Mouse (Mus musculus) heart, embryonic 13.5 days (tissue): ENCODE data around the gene Klhdc3. TPM values are rescaled to one million over a fixed set of nuclear protein-coding genes. Genes with fewer than 3 reads are reported as not detected.

Source experiments
- ATAC-seq: fragments of 200-750 bp; cut with Nextera tagmentation; 2 replicates; pipeline ENCODE4 v1.8.0; 2017; ENCODE audit warnings: moderate TSS enrichment; ENCODE audit not compliant: insufficient number of reproducible peaks, low FRiP score, low TSS enrichment; ENCODE audit errors: extremely low read depth
- H3K27ac ChIP-seq: fragments of 300-500 bp; sonication (generic); replicated peaks from 2 replicates; pipeline ENCODE4 v1.5.1; 2015; ENCODE audit warnings: moderate library complexity, mild to moderate bottlenecking, inconsistent platforms
- H3K27me3 ChIP-seq: fragments of 300-500 bp; sonication (generic); replicated peaks from 2 replicates; pipeline ENCODE4 v1.6.1; 2015; ENCODE audit warnings: mild to moderate bottlenecking, inconsistent platforms
- H3K36me3 ChIP-seq: fragments of 300-500 bp; sonication (generic); 2 replicates; pipeline ENCODE4 v1.6.1; 2015; ENCODE audit warnings: mild to moderate bottlenecking, inconsistent platforms
- H3K4me1 ChIP-seq: fragments of 300-500 bp; sonication (generic); 2 replicates; pipeline ENCODE4 v1.6.1; 2015; ENCODE audit warnings: inconsistent platforms
- H3K4me2 ChIP-seq: fragments of 300-500 bp; sonication (generic); 2 replicates; pipeline ENCODE4 v1.6.1; 2015; ENCODE audit warnings: inconsistent platforms, mild to moderate bottlenecking, moderate library complexity
- H3K4me3 ChIP-seq: fragments of 300-500 bp; sonication (generic); 2 replicates; pipeline ENCODE4 v1.5.1; 2015; ENCODE audit warnings: moderate library complexity, mild to moderate bottlenecking, inconsistent platforms
- H3K9ac ChIP-seq: fragments of 300-500 bp; sonication (generic); 2 replicates; pipeline ENCODE4 v1.6.1; 2015; ENCODE audit warnings: inconsistent platforms, mild to moderate bottlenecking, moderate library complexity
- H3K9me3 ChIP-seq: fragments of 300-500 bp; sonication (generic); 2 replicates; pipeline ENCODE4 v1.6.1; 2016; ENCODE audit warnings: inconsistent platforms
- WGBS: fragments of 180-500 bp; shearing (Covaris S2); methylation state at CpG from one replicate; pipeline ENCODE4 v1.1.7; 2015; ENCODE audit warnings: mixed read lengths; 5-methylcytosine and 5-hydroxymethylcytosine counted together
- polyA plus RNA-seq: library from polyadenylated mRNA; unstranded; fragments of >200 nt; fragmentation: Nextera tagmentation; extraction: Ambion mirVana; gene quantifications from 2 replicates; pipeline ENCODE4 v1.2.1, GENCODE M21; 2015

Klhdc3 gene
- polyA plus RNA-seq, 1 experiment from 2014 or later = 136 TPM

DNA sequence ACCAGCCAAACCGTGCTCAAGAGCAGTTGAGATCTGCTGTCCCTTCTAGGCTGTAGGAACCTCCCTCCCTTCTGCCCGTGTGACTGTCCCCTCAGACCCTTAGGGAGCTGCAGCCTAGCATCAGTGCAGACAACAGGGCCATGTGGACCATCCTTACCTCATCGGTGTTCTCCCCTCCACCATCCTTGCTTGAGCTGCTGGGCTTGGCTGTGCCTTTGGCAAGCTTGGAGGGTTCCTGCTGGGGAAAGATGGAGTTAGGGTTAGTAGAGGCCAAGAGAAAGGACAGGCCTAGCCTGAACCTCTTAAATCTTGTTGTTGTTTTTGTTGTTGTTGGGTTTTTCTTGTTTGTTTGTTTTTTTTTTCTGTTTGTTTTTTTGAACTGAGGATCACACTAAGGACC is 19.2 kb upstream of the Klhdc3 start:
- no peak overlapping the region for H3K27ac ChIP-seq
- H3K4me2 ChIP-seq = no peak overlapping the region
- peaks cover 26% of the 10 kb centered on the region for H3K36me3 ChIP-seq
- no peak overlapping the region for H3K4me3 ChIP-seq
- 81% methylated on average over 3 of the region's 3 CpGs for WGBS
- H3K9me3 ChIP-seq = no peaks in the 10 kb centered on the region
- H3K9ac ChIP-seq = no peak overlapping the region
- no peaks in the 10 kb centered on the region for H3K27me3 ChIP-seq
- peaks cover 33% of the 10 kb centered on the region for H3K4me1 ChIP-seq
- ATAC-seq = no peak

DNA sequence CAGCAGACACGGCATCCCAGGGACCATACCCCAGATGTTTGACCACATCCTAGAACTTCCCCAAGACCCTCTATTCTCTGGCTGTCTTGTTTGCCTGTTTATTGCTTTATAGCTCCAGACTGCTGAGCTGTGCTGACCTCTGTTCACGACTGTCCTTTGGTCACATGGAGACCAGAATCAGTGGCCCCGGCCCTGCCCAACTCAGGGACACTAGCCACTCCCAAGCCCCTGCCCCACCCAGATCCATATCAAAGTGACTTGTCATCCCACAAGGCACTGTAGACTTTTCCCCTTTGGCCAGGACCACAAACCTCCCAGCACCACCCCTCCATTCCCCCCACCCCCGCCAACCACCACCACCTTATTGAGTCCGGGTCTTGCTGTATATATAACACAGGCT is 18.5 kb upstream of the Klhdc3 start:
- Histone ChIP-seq H3K27me3 (no peaks in the 10 kb centered on the region), H3K36me3 (peaks cover 26% of the 10 kb centered on the region), H3K4me3 (no peak overlapping the region), H3K9ac (no peak overlapping the region), H3K4me2 (no peak overlapping the region), H3K27ac (no peak overlapping the region), H3K4me1 (peaks cover 33% of the 10 kb centered on the region), H3K9me3 (no peaks in the 10 kb centered on the region)
- no peak for ATAC-seq
- 76% methylated on average over 5 of the region's 5 CpGs for WGBS

DNA sequence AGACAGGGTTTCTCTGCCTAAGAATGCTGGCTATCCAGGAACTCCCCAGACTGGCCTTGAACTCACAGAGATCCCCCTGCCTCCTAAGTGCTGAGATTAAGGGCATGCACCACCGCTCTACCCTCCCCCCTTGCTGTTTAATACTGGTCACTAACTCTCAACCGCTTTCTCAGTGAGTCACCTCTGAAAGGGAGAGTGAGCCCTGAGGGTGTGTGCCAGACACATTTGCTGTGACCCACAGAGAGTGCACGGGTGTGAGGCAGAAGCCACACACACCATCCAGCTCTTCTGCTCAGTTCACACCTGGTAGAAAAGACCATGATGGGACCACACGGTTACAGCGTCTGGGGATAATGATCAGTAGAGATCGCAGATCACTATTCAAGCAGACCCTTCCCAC is 17.8 kb upstream of the Klhdc3 start:
- no peak overlapping the region for H3K4me3 ChIP-seq
- H3K36me3 ChIP-seq = peaks cover 26% of the 10 kb centered on the region
- WGBS = 78% methylated on average over 6 of the region's 6 CpGs
- no peak for ATAC-seq
- peaks cover 26% of the 10 kb centered on the region for H3K4me1 ChIP-seq
- H3K27me3 ChIP-seq = no peaks in the 10 kb centered on the region
- H3K4me2 ChIP-seq = no peak overlapping the region
- H3K9me3 ChIP-seq = no peaks in the 10 kb centered on the region
- no peak overlapping the region for H3K27ac ChIP-seq
- no peak overlapping the region for H3K9ac ChIP-seq

DNA sequence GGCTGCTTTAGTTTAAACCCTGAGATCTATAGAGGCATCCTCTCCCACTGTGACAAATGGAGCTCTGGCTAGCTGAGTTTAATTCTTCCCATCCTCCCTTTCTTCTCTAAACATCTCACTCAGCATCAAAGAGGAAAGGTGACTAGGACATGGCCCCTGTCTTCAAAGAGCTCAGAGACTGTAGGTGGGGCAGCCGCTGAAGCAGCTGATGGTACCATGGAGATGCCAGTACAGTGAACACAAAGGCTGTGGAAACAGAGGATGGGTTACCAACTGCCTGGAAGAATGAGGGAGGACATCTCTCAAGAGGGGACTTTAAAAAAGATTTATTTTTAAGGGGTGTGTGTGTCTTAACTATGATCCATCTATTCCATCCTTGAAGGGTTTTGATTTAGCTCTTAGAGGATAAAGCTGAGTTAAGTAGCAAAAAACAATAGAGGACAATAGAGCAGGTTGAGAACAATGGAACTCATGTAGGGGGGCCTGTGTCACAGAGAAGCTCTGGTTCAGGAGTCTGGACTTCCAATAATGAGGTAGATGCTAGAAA is 13.9 kb upstream of the Klhdc3 start:
- H3K4me2 ChIP-seq = no peak overlapping the region
- no peak overlapping the region for H3K9ac ChIP-seq
- H3K27ac ChIP-seq = no peak overlapping the region
- 85% methylated on average over 1 of the region's 1 CpGs for WGBS
- H3K27me3 ChIP-seq = no peaks in the 10 kb centered on the region
- no peaks in the 10 kb centered on the region for H3K9me3 ChIP-seq
- no peak overlapping the region for H3K4me3 ChIP-seq
- ATAC-seq = no peak
- peaks cover 37% of the 10 kb centered on the region for H3K36me3 ChIP-seq
- H3K4me1 ChIP-seq = 0 out of 2 replicates have a peak, but pooled peaks cover 8% of the 10 kb centered on the region

DNA sequence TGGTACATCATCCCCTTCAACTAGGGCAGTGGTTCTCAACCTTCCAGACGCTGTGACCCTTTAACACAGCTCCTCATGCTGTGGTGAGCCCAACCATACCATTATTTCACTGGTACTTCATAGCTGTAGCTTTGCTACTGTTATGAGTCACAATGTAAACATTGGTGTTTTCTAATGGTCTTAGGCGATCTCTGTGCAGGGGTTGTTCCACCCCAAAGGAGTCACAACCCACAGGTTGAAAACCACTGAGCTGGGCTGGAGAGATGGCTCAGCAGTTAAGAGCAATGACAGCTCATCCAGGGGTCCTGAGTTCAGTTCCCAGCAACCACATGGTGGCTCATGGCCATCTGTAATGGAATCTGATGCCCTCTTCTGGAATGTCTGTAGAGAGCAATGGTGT is 10.7 kb upstream of the Klhdc3 start:
- Histone ChIP-seq H3K4me2 (no peak overlapping the region), H3K9ac (no peak overlapping the region), H3K27me3 (no peaks in the 10 kb centered on the region), H3K4me1 (0 out of 2 replicates have a peak, but pooled peaks cover 4% of the 10 kb centered on the region), H3K9me3 (no peaks in the 10 kb centered on the region), H3K4me3 (no peak overlapping the region), H3K36me3 (peaks cover 44% of the 10 kb centered on the region), H3K27ac (no peak overlapping the region)
- 92% methylated on average over 2 of the region's 2 CpGs for WGBS
- no peak for ATAC-seq

DNA sequence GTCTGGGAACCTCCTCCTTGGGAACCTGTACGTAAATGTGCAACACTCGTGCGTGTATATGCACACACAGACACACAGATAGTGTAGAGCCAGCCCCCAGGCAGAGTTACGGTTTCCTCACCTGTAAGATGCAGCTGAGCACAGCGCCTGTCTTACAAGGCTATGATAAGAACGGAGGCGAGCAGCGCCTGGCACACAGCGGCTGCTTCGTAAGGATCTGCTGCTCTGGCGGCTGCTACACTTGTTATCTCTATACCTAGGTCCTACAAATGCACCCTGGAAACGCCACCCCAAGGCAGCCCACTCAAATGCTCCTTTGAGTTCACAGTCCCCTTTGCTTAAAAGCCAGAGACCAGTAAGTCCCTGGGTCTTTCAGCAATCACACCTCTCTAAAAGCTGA is 10.0 kb upstream of the Klhdc3 start:
- H3K27me3 ChIP-seq = no peaks in the 10 kb centered on the region
- H3K4me3 ChIP-seq = no peak overlapping the region
- H3K9me3 ChIP-seq = no peaks in the 10 kb centered on the region
- H3K36me3 ChIP-seq = peaks cover 48% of the 10 kb centered on the region
- H3K27ac ChIP-seq = no peak overlapping the region
- H3K4me2 ChIP-seq = no peak overlapping the region
- 63% methylated on average over 12 of the region's 12 CpGs for WGBS
- H3K4me1 ChIP-seq = 0 out of 2 replicates have a peak, but pooled peaks cover 4% of the 10 kb centered on the region
- H3K9ac ChIP-seq = no peak overlapping the region
- no peak for ATAC-seq

DNA sequence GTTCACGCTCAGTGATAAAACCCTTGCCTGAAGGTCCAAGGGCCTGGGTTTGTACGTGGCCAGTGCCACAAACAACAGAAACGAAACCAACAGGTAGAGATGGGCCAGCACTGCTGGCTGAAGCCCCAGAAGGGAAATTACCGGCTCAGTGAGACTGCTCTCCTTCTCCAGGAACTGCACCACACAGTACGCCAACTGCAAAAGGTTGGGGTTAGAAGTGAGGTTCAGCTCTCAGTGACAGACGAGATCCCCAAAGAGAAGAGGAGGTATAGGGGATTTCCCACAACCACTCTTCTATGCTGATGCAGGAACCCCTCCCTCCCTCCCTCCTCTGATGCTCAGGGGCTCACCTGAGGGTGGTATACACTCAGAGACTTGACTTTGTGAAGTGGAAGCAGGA is 5.2 kb upstream of the Klhdc3 start:
- no peaks in the 10 kb centered on the region for H3K9me3 ChIP-seq
- H3K27ac ChIP-seq = no peak overlapping the region
- WGBS = 89% methylated on average over 6 of the region's 6 CpGs
- H3K36me3 ChIP-seq = peaks cover 71% of the 10 kb centered on the region
- no peak for ATAC-seq
- H3K4me1 ChIP-seq = peaks cover 19% of the 10 kb centered on the region
- H3K27me3 ChIP-seq = no peaks in the 10 kb centered on the region
- H3K9ac ChIP-seq = no peak overlapping the region
- H3K4me3 ChIP-seq = no peak overlapping the region
- H3K4me2 ChIP-seq = no peak overlapping the region

DNA sequence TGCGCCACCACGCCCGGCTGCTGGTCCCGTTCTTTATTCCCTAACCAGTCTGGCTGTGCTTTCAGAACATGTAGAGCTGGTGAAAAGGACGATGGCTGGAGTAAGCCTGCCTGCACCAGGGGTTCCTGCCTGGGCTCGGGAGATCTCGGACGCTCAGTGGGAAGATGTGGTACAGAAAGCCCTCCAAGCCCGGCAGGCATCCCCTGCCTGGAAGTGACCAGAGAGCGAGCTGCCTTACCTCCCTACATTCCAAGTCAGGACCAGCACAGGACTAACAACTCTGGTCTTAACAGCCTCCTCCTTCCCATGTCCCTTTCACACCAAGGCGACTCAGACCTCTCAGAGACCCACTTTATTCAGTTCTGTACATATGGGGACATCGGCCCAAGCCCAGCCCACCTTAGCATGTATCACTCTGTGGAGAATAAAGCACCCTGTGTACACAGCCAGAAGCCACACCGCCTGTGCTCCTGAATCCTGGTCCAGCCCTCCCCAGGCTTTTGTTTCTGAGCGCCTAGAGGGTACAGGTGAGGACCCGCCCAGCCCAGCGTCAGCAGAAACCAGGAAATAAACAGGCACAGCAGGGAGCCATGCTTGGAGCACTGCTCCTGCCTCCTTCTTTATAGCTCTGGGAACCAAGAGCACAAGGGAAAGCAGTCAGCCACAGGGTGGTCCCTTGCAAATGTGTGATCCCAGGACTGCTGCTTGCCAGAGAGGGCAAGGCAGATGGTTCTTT is 2.1 kb upstream of the Klhdc3 start:
- peaks cover 37% of the 10 kb centered on the region for H3K4me1 ChIP-seq
- H3K4me2 ChIP-seq = no peak overlapping the region
- no peaks in the 10 kb centered on the region for H3K9me3 ChIP-seq
- H3K9ac ChIP-seq = no peak overlapping the region
- no peak overlapping the region for H3K27ac ChIP-seq
- ATAC-seq = no peak
- peaks cover 62% of the 10 kb centered on the region for H3K36me3 ChIP-seq
- H3K4me3 ChIP-seq = no peak overlapping the region
- WGBS = 85% methylated on average over 16 of the region's 16 CpGs
- H3K27me3 ChIP-seq = no peaks in the 10 kb centered on the region

DNA sequence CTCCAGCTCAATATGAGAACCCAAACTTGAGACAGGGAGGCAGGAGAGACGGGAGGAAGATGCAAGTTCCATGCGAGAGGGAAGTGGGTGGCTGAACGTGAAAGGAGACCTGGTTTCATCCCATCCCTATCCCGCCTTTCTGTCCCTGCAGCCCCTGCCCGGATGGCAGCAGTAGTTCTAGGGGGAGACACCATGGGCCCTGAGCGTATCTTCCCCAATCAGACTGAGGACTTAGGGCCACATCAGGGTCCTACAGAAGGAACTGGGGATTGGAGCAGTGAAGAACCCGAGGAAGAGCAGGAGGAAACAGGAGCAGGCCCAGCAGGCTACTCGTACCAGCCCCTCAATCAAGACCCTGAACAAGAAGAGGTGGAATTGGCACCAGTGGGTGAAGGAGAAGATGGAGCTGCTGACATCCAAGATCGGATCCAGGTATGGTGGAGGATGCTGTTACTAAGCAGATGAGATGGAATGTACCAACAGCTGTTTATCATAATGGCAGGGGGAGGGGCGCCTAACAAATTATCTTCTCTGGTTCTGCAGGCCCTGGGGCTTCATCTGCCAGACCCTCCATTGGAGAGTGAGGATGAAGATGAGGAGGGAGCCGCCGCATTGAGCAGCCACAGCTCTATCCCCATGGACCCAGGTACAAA is 878 bp upstream of the Klhdc3 start:
- H3K4me1 ChIP-seq = peaks cover 40% of the 10 kb centered on the region
- peak overlapping the region; percentile 87 for H3K4me2 ChIP-seq
- H3K9ac ChIP-seq = peak overlapping the region; percentile 83
- H3K9me3 ChIP-seq = no peaks in the 10 kb centered on the region
- ATAC-seq = no peak
- H3K27me3 ChIP-seq = no peaks in the 10 kb centered on the region
- 19% methylated on average over 12 of the region's 12 CpGs for WGBS
- H3K27ac ChIP-seq = peak overlapping the region; percentile 74
- peak overlapping the region; percentile 97 for H3K4me3 ChIP-seq
- peaks cover 62% of the 10 kb centered on the region for H3K36me3 ChIP-seq

DNA sequence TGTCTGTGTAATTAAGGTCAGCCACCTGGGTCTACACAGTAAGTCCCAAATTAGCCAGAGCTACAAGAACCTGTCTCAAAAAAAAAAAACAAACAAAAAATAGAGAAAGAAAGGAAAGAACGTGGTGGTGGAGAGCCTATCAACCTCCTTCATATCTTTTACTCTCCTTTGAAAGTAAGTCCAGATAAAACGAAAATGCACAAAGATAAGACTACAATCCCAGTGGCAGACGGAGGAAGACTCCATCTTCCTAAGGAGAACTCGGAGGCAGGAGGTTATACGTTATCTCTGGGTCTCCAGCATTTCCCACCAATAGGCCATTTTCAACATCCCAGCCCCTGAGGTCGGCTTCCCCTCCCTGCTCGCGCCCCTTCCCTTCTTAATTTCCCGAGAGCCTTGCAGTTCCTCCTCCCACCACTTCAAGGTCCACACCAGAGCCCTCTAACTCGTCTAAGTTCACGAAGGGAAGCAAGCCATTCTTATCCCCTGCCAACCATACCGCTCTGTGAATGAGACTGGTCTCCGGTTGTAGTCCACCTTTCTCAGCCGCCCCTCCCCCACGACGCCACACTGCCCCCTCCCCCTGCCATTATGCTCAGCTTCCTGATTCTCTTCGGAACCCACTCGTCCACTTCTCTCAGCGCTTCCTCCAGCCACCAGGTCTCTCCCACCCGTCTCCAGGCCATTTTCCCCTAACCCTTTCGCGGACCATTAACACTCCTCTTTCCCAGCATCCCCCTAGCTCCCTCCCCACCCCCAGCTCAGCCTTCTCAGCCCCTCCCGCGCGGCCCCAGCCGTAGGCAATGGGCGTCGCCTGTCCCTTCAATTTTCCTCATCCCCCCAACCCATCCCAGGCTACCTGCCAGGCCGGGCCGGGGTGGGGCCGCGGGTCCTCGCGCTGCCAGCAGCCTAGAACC is 613 bp downstream of the Klhdc3 start:
- under 1% methylated on average over 34 of the region's 34 CpGs for WGBS

DNA sequence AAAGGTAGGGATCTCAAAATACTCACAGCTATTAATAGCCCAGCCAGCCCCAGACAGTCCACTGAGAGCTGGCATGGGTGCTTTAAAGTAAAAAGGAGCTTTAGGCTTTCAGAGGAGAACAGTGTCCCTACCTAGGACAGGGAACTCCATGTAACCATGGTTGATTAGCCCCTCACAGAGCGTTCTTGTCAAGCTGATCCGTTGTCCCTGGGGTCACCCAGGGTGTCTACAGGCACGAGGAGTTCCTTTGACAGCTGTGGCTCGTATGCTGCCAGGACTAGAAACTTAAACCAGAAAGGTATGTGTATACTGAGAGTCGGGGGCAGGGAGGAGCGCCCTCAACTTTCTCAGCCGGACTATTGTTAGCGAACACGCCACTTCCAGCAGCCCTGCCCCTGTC is 1.8 kb downstream of the Klhdc3 start:
- H3K4me3 ChIP-seq = peak overlapping the region; percentile 97
- 21% methylated on average over 9 of the region's 9 CpGs for WGBS
- H3K4me1 ChIP-seq = peaks cover 48% of the 10 kb centered on the region
- peak overlapping the region; percentile 96 for H3K27ac ChIP-seq
- H3K36me3 ChIP-seq = peaks cover 57% of the 10 kb centered on the region
- H3K27me3 ChIP-seq = no peaks in the 10 kb centered on the region
- no peak for ATAC-seq
- peak overlapping the region; percentile 96 for H3K9ac ChIP-seq
- H3K9me3 ChIP-seq = no peaks in the 10 kb centered on the region
- H3K4me2 ChIP-seq = peak overlapping the region; percentile 87

More for the DNA sequence above, 613 bp downstream of the Klhdc3 start:
- H3K4me2 ChIP-seq = peak overlapping the region; percentile 87
- ATAC-seq = peak; percentile 8; the same call in 1 of the 2 replicates
- H3K4me1 ChIP-seq = peaks cover 42% of the 10 kb centered on the region
- no peaks in the 10 kb centered on the region for H3K27me3 ChIP-seq
- H3K36me3 ChIP-seq = peaks cover 62% of the 10 kb centered on the region
- H3K4me3 ChIP-seq = peak overlapping the region; percentile 97
- peak overlapping the region; percentile 96 for H3K27ac ChIP-seq
- H3K9me3 ChIP-seq = no peaks in the 10 kb centered on the region
- H3K9ac ChIP-seq = peak overlapping the region; percentile 96
